Mouse (Mus musculus): ENCODE results near the gene Riok2.

- no peak for TF ChIP-seq CTCF (conservative IDR thresholded peaks at IDR 0.05; ENCODE audit: insufficient read depth, insufficient read length, low read depth, low read length)
- no peak for TF ChIP-seq POLR2A (IDR thresholded peaks at IDR 0.05; ENCODE audit: low read depth, low read length)
Measured at GRCm38 (mm10) chr17:17428888-17429287, 54.8 kb downstream of the Riok2 start.
